Mouse (Mus musculus): ENCODE results near the gene Wnt4.

DNA sequence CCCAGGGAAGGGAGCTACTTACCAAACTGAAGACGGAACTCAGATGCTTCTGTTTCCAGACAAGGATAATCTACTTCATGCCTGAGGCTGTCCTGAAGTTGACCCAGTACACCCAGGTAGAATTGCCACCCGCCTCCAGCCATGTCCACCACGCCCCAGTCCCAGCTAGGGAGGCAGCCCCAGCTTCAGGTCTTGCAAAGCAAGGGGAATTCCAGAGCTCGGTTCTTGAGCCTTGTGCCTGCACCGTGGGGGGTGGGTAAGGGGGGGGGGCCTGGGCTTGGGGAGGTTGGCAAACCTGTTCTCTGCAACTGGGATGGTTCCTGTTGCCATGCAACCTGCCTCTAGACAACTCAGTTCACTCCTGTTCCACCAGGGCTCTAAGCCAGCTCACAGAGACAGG lies 2.1 kb downstream of the Wnt4 start:
- TF ChIP-seq ZNF384 (IDR thresholded peaks at IDR 0.05; ENCODE audit: low read depth, low read length): no peak
- no peak for TF ChIP-seq ZC3H11A (IDR thresholded peaks at IDR 0.05; ENCODE audit: borderline replicate concordance, low read depth, low read length)
- no peak for TF ChIP-seq CHD2 (IDR thresholded peaks at IDR 0.05; ENCODE audit: low read depth, low read length)
- no peak for TF ChIP-seq HCFC1 (IDR thresholded peaks at IDR 0.05; ENCODE audit: borderline replicate concordance, insufficient read depth, low read length)
